Mouse (Mus musculus) mammary gland, adult 2 months (tissue): ENCODE data around the gene Pet117. TPM values are rescaled to one million over a fixed set of nuclear protein-coding genes. Genes with fewer than 3 reads are reported as not detected.

Source experiments
- polyA plus RNA-seq: library from polyadenylated mRNA; depleted of rRNA; stranded (reverse); fragments of >200 nt; gene quantifications from 2 replicates; pipeline ENCODE4 v1.2.3, GENCODE M21; 2012; ENCODE audit warnings: low replicate concordance; rRNA removed

Pet117 gene
- polyA plus RNA-seq = not detected in 2 replicates

GRCm38 (mm10) chr2:144368400-144369019 is at the start of gene Pet117, which contains the start of gene Kat14:
Gene Pet117 (plus strand): TSS chr2:144368996.
Gene Kat14 (plus strand): TSS chr2:144368983.

GRCm38 (mm10) chr2:144331401-144332302 is 37.1 kb upstream of the Pet117 start, which contains the start of gene Ovol2:
Gene Ovol2 (minus strand): TSS chr2:144332146.

Other genes starting within 250 kb of the Pet117 start
- gene Mgme1, start 98.3 kb upstream of the Pet117 start, polyA plus RNA-seq = 2.8 and 5.3 TPM in 2 replicates
- gene Snx5, start 98.1 kb upstream of the Pet117 start, polyA plus RNA-seq = 58.0 and 60.8 TPM in 2 replicates
- 1.0 and 1.4 TPM in 2 replicates for gene Ovol2, start 36.9 kb upstream of the Pet117 start, polyA plus RNA-seq
- 18.7 and 31.5 TPM in 2 replicates for gene Kat14, start within 50 bp of the Pet117 start, polyA plus RNA-seq
- 0.26 and 0.65 TPM in 2 replicates for gene Dzank1, start 158.4 kb downstream of the Pet117 start, polyA plus RNA-seq
- 3.8 and 7.9 TPM in 2 replicates for gene Polr3f, start 158.7 kb downstream of the Pet117 start, polyA plus RNA-seq
- gene Rbbp9, start 181.9 kb downstream of the Pet117 start, polyA plus RNA-seq = 6.4 and 13.8 TPM in 2 replicates
- gene Sec23b, start 187.2 kb downstream of the Pet117 start, polyA plus RNA-seq = 26.5 and 44.2 TPM in 2 replicates
- 0.69 and 8.1 TPM in 2 replicates for gene Smim26, start 225.1 kb downstream of the Pet117 start, polyA plus RNA-seq
- 7.1 and 14.4 TPM in 2 replicates for gene Dtd1, start 230.9 kb downstream of the Pet117 start, polyA plus RNA-seq